Comparison of ENCODE assay signal across 7 mouse cellular contexts in genomic region chr10:40638276-40638675, GRCm38 (mm10). TPM values are rescaled to one million over a fixed set of nuclear protein-coding genes. Genes with fewer than 3 reads are reported as not detected.
DNase-seq lines count a peak whose midpoint lies in the region; ATAC-seq and TF ChIP-seq lines count a peak whose summit lies in the region.

No protein-coding gene starts in this region.

- TF ChIP-seq CTCF in stomach, postnatal 0 days (IDR thresholded peaks at IDR 0.05; ENCODE audit: low read depth): no peak

- 0 out of 2 replicates have a peak, but pooled peaks cover 4% of the 10 kb centered on the region for H3K4me1 ChIP-seq in stomach, embryonic 14.5 days (ENCODE audit: control insufficient read depth, insufficient read depth, low read length)
- H3K4me1 ChIP-seq in stomach, postnatal 0 days (replicated peaks; ENCODE audit: control insufficient read depth, insufficient read depth): no peaks in the 10 kb centered on the region
- peaks cover 16% of the 10 kb centered on the region; the same call in 1 of the 2 replicates for H3K4me1 ChIP-seq in forebrain, embryonic 15.5 days

- H3K27ac ChIP-seq in stomach, embryonic 14.5 days (ENCODE audit: low read length): peak overlapping the region; percentile 11; the same call in 1 of the 2 replicates
- no peak overlapping the region for H3K27ac ChIP-seq in stomach, postnatal 0 days (replicated peaks)
- H3K27ac ChIP-seq in forebrain, embryonic 15.5 days (replicated peaks): no peak overlapping the region

- no peak overlapping the region for H3K4me2 ChIP-seq in stomach, embryonic 14.5 days (replicated peaks; ENCODE audit: low read depth, low read length)
- H3K4me2 ChIP-seq in stomach, postnatal 0 days (replicated peaks; ENCODE audit: low read depth): no peak overlapping the region
- no peak overlapping the region for H3K4me2 ChIP-seq in forebrain, embryonic 15.5 days (replicated peaks)

- WGBS in stomach, embryonic 14.5 days: 57% methylated on average over 7 of the region's 7 CpGs
- WGBS in stomach, postnatal 0 days: 64% methylated on average over 7 of the region's 7 CpGs
- 23% methylated on average over 7 of the region's 7 CpGs for WGBS in forebrain, embryonic 15.5 days

- no peaks in the 10 kb centered on the region for H3K27me3 ChIP-seq in stomach, embryonic 14.5 days (ENCODE audit: control insufficient read depth, insufficient read depth, low read length)
- no peaks in the 10 kb centered on the region for H3K27me3 ChIP-seq in stomach, postnatal 0 days (ENCODE audit: control insufficient read depth, insufficient read depth, low read length)
- H3K27me3 ChIP-seq in forebrain, embryonic 15.5 days: no peaks in the 10 kb centered on the region

- H3K9me3 ChIP-seq in stomach, embryonic 14.5 days (ENCODE audit: control insufficient read depth, low read depth, low read length): no peaks in the 10 kb centered on the region
- H3K9me3 ChIP-seq in stomach, postnatal 0 days (ENCODE audit: control insufficient read depth, low read length): no peaks in the 10 kb centered on the region
- no peaks in the 10 kb centered on the region for H3K9me3 ChIP-seq in forebrain, embryonic 15.5 days

- no peak overlapping the region for H3K9ac ChIP-seq in stomach, embryonic 14.5 days (replicated peaks; ENCODE audit: low read depth, low read length)
- no peak overlapping the region for H3K9ac ChIP-seq in stomach, postnatal 0 days (ENCODE audit: low read length)
- no peak overlapping the region for H3K9ac ChIP-seq in forebrain, embryonic 15.5 days (replicated peaks)

- no peak for DNase-seq in stomach, postnatal 0 days (ENCODE audit: low spot score)
- peak; percentile 51 to 60 for DNase-seq in layer of hippocampus, postnatal 25 days (ENCODE audit: extremely low spot score in 1 of 2, low spot score in 1 of 2)
- peak; percentile 32 for DNase-seq in retina, postnatal 1 day
- DNase-seq in thymus, postnatal 36 days: no peak
- no peak for DNase-seq in gastrocnemius, postnatal 4 days (ENCODE audit: low spot score in 2 of 2)

- H3K4me3 ChIP-seq in stomach, embryonic 14.5 days (ENCODE audit: low read depth, low read length): no peak overlapping the region
- no peak overlapping the region for H3K4me3 ChIP-seq in stomach, postnatal 0 days (ENCODE audit: low read depth, low read length)
- H3K4me3 ChIP-seq in forebrain, embryonic 15.5 days: no peak overlapping the region

- no peak for TF ChIP-seq EP300 in stomach, postnatal 0 days (optimal IDR thresholded peaks at IDR 0.05)

- ATAC-seq in stomach, embryonic 14.5 days (ENCODE audit: insufficient number of reproducible peaks, insufficient read depth, low FRiP score, low read depth): no peak
- no peak for ATAC-seq in stomach, postnatal 0 days (ENCODE audit: low FRiP score, low TSS enrichment)
- ATAC-seq in forebrain, embryonic 15.5 days (replicated peaks): peak; percentile 53

- H3K36me3 ChIP-seq in stomach, embryonic 14.5 days (ENCODE audit: control insufficient read depth, insufficient read depth, low read length): no peaks in the 10 kb centered on the region
- H3K36me3 ChIP-seq in stomach, postnatal 0 days (ENCODE audit: control insufficient read depth, insufficient read depth, low read length): no peaks in the 10 kb centered on the region
- no peaks in the 10 kb centered on the region for H3K36me3 ChIP-seq in forebrain, embryonic 15.5 days

RNA-seq across cellular contexts. Expression of gene Ddo, which starts 8.5 kb away (rescaled TPM):
- 1.6 and 2.5 TPM in 2 replicates for polyA plus RNA-seq in stomach, embryonic 14.5 days (2014; fragmentation: Nextera tagmentation; extraction: Ambion mirVana)
- polyA plus RNA-seq in stomach, postnatal 0 days (2015; fragmentation: Nextera tagmentation; extraction: Ambion mirVana): 2.8 TPM in 2 replicates
- polyA plus RNA-seq in forebrain, embryonic 15.5 days (2015; fragmentation: Nextera tagmentation; extraction: Ambion mirVana): 1.0 and 1.5 TPM in 2 replicates
- total RNA-seq in layer of hippocampus, postnatal 25 days (2021): 10 to 100 TPM; 13.6 to 15.0 TPM
- 10 to 100 TPM; 21.3 to 22.5 TPM for total RNA-seq in gastrocnemius, postnatal 4 days (2021)

RNA-seq across cellular contexts. Expression of gene Mettl24, which starts 44.8 kb away (rescaled TPM):
- polyA plus RNA-seq in stomach, embryonic 14.5 days (2014; fragmentation: Nextera tagmentation; extraction: Ambion mirVana): 3.9 and 4.0 TPM in 2 replicates
- polyA plus RNA-seq in stomach, postnatal 0 days (2015; fragmentation: Nextera tagmentation; extraction: Ambion mirVana): 1.9 and 2.2 TPM in 2 replicates
- 0.23 and 0.29 TPM in 2 replicates for polyA plus RNA-seq in forebrain, embryonic 15.5 days (2015; fragmentation: Nextera tagmentation; extraction: Ambion mirVana)
- 1 to 10 TPM; 1.7 to 2.3 TPM for total RNA-seq in layer of hippocampus, postnatal 25 days (2021)
- total RNA-seq in gastrocnemius, postnatal 4 days (2021): 1 to 10 TPM; 1.1 to 1.3 TPM

Comparison
In these comparisons a context has a peak if more than half of its experiments do, and no peak if none do; other contexts are left out.
1. DNase-seq: peak in layer of hippocampus, postnatal 25 days (2 of 2) and retina, postnatal 1 day (single experiment); none in stomach, postnatal 0 days (single experiment), thymus, postnatal 36 days (0 of 2) and gastrocnemius, postnatal 4 days (0 of 2).